Mouse (Mus musculus) lung, adult 2 months (tissue): ENCODE measurements around the gene Slc8a1.

ENCODE experiments used
- CTCF ChIP-seq: fragments of 200-500 bp; IDR thresholded peaks from 2 replicates; pipeline ENCODE4 v1.5.1; 2011; ENCODE audit warnings: mild to moderate bottlenecking, low read length, control low read depth; ENCODE audit not compliant: insufficient read depth
- POLR2A ChIP-seq: fragments of 200-500 bp; IDR thresholded peaks from 2 replicates; pipeline ENCODE4 v1.6.1; 2011; ENCODE audit warnings: low read depth, mild to moderate bottlenecking, control low read depth, low read length, borderline replicate concordance; ENCODE audit errors: extremely low read depth

- TF ChIP-seq CTCF: no peak
- no peak for TF ChIP-seq POLR2A
Measured at GRCm38 (mm10) chr17:81403121-81403520, 335.1 kb downstream of the Slc8a1 start.
